Mouse (Mus musculus) MN1 (cell line): ENCODE measurements around the gene Gm10037.
"Not testable (repeated sequence)": the region's sequence is repeated elsewhere in the genome, so short reads cannot be mapped to it uniquely, and the experiment has no call there.

Experiments used
- DNase-seq: peaks from one replicate; pipeline ENCODE4 v3.0.0-alpha.2; 2016; ENCODE audit warnings: low spot score

Gm10037 gene

GRCm38 (mm10) chr13:67830911-67831336 is at the start of gene Gm10037:
Gm10037 (plus strand) TSS chr13:67831106.
- peak; percentile 19 for DNase-seq

GRCm38 (mm10) chr13:67791921-67792455 is 38.9 kb upstream of the Gm10037 start:
- no peak for DNase-seq

- no peak for DNase-seq
Measured at GRCm38 (mm10) chr13:67798618-67799017, 32.3 kb upstream of the Gm10037 start.

DNA sequence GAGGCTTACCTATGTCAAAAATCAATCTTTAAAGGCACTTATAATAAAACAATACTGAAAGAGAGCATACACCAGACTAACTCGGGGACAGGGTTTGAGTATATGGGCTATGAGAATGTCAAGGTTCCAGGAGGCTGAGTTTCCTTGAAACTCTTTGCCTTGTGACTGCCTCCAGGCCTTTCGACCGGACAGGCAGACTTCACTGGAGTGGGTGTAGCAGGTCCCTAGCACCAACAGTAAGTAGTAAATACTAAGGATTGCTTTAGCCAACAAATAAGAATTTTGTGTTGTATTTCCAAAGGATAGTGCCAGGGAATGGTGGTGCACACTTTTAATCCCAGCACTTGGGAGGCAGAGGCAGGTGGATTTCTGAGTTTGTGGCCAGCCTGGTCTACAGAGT is 31.8 kb upstream of the Gm10037 start:
- DNase-seq, result not testable (repeated sequence)

- DNase-seq, result no peak
Measured at GRCm38 (mm10) chr13:67811651-67812210, 19.2 kb upstream of the Gm10037 start.

DNA sequence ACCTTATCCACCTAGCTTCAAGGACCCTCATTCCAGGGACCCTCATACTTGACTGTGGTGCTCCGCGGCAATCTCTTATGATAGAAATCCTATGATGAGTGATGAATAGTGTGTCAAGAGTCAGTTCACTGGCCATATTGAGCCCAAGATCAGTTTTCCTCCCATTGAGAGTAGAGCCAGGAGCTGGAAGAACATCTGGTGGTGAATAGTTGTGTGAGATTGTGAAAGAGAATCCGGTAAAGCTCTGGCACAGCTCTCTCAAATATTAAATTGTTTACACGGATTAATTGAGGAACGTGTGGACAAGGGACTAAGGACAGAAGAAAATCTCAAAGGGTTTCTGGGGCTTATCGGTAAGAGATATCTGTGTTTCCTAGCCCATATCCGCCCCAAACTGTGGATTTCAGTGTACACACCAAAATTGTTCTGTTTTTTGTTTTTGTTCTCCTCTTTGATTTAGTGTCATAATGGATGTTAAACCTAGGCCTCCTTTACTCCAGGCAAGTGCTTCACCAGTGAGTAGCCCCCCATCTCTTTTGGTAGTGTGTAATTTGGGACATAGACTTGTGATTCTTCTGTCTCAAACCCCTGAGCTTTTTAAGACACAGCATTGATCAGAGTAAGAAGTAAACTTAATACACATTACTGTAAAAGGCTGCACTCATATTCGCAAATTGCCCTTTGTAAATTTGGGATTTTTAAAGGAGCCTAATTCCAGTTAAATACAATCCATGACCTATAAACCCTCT is 17.8 kb upstream of the Gm10037 start:
- no peak for DNase-seq

DNA sequence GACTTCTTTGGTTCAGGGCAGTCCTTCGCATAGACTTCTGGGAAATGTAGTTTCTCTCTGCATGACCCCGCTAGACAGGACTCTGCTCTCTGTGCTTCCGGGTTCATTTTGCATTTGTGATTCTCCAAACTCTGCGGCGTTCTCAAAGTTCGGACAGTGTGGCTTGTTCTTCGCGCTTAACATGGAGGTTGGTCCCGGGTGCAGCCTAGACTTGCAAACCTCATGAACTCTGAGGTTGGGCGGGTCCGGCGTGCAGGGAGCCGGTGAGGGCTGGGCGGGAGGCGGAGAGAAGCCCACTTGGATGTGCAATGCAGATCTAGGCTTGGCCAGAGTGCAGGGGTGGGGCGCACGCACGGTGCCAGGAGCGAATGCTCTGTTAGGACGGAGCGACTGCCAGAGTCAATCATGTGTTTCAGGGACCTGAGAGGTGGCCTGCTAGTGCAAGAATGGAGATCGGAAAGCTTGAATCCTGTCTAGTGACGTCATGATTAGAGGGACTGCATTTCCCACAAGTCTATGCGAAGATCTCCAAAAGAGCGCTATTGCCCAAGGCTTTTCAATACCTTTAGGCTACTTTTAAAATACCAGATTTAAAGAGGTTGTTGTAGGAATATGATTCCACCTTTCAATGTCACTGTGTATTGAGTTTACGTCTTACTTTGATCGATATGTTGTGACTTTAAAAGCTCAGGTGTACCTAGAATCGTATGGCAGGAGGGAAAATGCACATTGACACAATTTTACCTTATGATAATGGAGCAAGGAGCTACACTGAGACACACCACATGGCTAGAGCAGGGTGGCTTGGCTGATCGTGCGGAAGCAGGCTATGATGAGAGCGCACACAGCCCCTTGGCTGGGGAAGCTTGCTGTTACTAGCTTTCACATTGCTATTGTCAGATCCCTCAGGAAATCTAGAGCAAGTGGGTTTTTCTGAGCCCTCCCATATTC is 16.9 kb upstream of the Gm10037 start, which contains the start of gene Zfp273:
Gene Zfp273, plus strand, starts transcription at position 31 of the 951 bp plus-strand sequence.
- DNase-seq, result peak; percentile 83

GRCm38 (mm10) chr13:67818636-67819035 is 12.3 kb upstream of the Gm10037 start:
- no peak for DNase-seq

GRCm38 (mm10) chr13:67833137-67833536 is 2.2 kb downstream of the Gm10037 start:
- not testable (repeated sequence) for DNase-seq

DNA sequence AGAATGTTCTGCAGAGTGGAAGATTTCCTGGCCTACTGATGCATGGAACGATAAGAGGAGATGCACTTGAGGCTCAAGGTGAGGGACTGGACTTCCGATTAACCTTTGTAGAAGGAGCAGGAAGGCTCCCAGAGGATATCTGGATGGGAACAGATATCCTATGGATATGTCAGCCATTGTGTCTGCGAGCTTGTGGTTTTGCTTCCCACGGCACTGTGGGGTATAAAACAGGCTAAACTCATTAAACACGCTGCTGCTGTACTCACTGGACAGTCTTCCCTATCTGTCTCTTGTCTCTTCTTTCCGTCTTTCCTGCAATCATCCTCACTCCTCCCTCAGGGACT is 12.8 kb downstream of the Gm10037 start:
- no peak for DNase-seq

DNA sequence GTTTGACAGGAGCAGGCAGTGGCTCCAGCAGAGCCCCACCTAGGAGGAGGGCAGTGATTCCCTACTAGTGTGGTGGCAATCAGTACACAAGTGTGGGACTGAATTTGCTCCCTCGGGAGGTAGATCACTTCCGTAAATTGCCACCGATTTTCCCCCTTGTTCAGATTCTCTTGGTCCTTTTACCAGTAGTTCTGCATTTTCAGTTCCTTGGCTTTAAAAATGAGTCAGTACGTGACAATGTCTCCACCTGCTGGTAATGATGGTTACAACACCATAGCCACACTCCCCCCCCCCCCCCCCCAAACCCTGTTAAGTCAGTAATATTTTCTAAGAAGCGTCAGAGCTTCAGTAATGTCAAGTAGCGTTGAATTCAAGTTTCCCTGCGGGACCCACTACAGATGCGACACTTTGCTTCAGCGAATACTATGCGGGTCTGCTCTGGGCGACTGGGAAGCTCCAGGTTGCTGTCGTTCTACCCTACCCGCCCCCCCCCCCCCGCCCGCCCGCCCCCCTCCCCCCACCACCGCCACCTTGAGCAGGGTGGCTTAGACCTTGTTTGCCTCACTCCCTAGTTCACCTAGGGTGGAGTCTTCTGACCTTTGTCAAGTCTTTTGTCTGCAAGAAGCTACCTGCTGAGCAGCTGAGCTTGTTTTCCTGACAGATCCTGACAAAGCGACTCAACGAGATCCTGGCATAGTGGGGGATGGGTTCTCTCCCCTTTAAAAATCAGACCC is 13.4 kb downstream of the Gm10037 start:
- DNase-seq, result peak; percentile 61

DNA sequence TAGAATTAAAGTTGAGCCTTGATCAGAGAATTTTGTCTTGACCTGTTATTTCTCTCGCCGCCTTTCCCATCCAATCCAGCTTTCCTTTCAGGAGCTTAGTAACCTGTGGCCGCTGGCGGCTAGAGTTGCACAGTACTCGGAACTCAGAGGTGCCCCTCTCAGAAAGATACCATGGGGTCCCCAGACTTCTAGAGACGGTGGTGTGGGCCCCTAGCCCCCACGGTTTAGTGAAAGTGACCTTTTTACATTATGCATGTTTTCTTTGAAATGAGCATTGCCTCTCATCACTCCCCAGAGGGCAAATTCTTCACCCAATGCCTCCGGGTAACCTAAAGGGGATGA is 13.9 kb downstream of the Gm10037 start:
- no peak for DNase-seq

GRCm38 (mm10) chr13:67850361-67850760 is 19.5 kb downstream of the Gm10037 start:
- DNase-seq, result no peak

- no peak for DNase-seq
Measured at GRCm38 (mm10) chr13:67853130-67853529, 22.2 kb downstream of the Gm10037 start.

DNA sequence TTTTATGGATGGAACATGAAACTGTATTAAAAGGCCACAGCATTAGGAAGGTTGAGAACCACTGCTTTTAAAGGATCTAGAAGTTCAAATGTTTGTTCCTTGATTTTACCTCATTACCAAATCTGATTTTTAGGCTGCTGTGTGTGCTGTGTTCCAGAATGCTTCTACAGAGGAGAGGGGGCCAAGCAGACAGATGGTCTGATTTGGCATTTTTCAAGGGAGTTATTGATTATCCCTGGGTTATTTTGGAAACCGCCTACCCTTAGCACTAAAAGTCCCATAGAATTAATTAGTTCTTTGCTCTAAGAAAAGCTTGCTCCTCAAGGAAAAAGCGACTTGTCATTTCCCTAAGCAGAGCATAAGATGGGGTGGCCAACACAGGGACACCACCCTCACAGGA is 23.1 kb downstream of the Gm10037 start:
- no peak for DNase-seq

GRCm38 (mm10) chr13:67857317-67857716 is 26.4 kb downstream of the Gm10037 start:
- DNase-seq, result no peak

DNA sequence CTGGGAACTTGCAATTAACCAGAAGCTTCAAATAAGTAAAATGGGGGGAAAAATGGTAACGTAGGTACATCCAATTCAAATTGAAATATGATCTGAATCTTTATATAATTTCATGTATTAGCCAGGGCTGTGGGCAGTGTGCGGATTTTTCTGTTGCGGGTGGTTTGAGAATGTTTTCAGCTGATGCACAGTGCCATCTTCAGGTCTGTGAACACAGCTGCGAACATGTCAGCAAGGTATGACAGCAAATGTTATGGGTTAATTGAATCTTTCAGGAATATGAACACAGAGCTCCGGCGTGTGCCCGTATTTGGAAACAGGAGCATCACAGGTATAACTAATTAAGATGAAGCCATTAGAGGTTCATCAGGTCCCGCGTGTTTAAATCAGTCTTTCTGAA is 31.6 kb downstream of the Gm10037 start:
- DNase-seq, result no peak

DNA sequence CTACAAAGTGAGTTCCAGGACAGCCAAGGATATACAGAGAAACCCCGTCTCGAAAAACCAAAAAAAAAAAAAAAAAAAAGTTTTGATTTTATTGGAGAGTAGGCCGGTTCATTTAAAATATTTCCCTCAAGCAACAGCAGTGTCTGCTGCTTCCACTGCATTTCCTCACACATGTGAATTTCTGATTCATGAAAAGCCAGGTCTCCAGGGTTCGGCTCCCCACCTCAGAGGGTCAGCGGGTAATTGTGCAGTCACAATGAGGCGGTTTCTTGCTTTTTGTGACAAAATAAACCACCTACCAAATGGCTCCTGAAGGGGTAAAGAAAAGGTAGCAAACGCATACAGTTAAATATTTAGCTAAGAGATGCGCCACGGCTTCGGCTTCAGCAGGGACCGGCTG is 32.1 kb downstream of the Gm10037 start, which contains the start of gene BC048507:
Gene BC048507, plus strand, starts transcription at position 301 of the 400 bp plus-strand sequence.
- DNase-seq, result no peak

DNA sequence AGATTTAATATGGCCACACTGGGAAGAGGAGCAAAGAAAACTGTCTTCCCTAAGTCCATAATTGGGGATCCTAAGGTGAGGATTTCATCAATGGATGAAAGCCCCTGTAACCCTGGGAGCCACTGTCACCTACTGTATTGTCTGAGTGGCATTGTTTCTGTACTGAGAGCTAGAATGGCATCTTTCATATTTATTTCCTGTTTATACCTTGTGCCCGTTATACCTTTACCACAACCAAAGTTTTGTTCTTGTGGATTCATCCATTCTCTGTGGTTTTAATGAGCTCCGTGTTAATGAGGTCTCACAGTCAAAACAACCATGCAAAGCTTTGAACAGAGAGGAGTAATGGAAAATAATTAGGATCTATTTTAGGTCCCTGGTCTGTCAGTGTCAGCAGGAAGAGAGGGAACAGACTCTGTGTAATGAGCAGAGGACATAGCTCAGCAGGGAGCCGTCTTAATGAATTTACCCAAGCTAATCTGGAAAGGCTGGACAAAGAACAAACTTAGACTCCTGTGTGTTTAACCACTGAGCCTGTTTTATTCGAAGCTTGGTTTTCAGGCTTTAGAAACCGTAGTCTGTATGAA is 34.0 kb downstream of the Gm10037 start:
- DNase-seq, result no peak

DNA sequence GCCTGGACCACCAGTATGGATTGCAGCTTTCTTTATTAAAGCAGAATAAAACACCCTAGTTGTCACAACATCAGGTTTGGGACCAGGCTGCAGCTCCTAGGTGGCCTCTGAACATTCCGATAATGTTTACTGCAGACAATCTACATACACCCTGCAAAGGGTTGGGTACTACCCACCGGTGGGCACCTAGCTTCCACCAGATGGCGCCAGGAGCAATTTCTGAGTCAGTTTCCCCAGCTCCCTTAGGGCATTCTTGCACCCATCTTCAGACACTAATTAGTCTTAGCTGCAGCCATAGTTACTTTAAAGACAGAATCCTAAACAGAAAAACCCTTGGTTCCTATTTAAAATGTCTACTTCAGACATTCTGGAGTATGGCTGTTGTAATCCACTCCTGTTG is 37.0 kb downstream of the Gm10037 start:
- no peak for DNase-seq

DNA sequence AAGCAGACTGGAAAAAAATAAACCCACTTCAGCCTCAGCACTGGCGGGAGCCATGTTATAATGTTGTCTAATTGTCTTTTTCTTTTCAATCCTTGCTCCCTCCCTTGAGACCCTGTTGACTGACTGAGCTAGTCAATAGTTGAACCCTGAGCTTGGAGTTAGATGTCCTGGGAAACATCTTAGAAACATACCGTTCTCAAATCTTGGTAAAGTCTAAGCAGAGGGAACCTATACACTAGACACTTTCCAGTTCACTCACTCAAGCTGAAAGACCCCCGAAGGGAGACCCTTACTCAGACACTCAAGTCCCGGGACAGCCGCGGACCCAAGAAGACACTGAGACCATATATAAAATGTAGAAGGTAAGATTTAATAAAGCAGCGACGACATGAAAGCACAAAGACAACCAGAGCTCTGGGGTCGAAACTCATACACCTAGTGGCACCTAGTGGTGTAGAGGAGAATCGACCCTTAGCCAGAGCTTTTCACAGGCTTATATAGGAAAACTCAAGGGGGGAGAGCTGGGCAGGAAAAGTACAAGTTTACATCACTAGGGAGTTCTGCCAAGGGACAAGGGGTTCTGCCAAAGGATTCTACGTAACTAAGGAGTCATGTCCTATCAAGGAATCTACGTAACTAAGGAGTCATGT is 45.3 kb downstream of the Gm10037 start:
- DNase-seq, result not testable (repeated sequence)
